Mouse (Mus musculus) testis, adult 2 months (tissue): ENCODE data around the gene Cxxc4. TPM values are rescaled to one million over a fixed set of nuclear protein-coding genes. Genes with fewer than 3 reads are reported as not detected.
A peak's percentile ranks its signal among the peaks of the same experiment; 100 is the strongest.
"Not testable (repeated sequence)": the region's sequence is repeated elsewhere in the genome, so short reads cannot be mapped to it uniquely, and the experiment has no call there.

Experiments
- H3K27ac ChIP-seq: fragments of 200-500 bp; 2 replicates; pipeline ENCODE4 v1.5.1; 2012; ENCODE audit warnings: low read depth, low read length; ENCODE audit not compliant: control insufficient read depth, insufficient read depth
- H3K27me3 ChIP-seq: fragments of 200-500 bp; 2 replicates; pipeline ENCODE4 v1.6.1; 2012; ENCODE audit warnings: mild to moderate bottlenecking, low read length, moderate library complexity; ENCODE audit not compliant: control insufficient read depth, insufficient read depth
- H3K36me3 ChIP-seq: fragments of 200-500 bp; 2 replicates; pipeline ENCODE4 v1.6.1; 2012; ENCODE audit warnings: mild to moderate bottlenecking, low read length; ENCODE audit not compliant: control insufficient read depth, insufficient read depth
- H3K4me1 ChIP-seq: fragments of 200-500 bp; 2 replicates; pipeline ENCODE4 v1.6.1; 2012; ENCODE audit warnings: low read length; ENCODE audit not compliant: control insufficient read depth, insufficient read depth
- H3K4me3 ChIP-seq: fragments of 200-500 bp; 2 replicates; pipeline ENCODE4 v1.5.1; 2012; ENCODE audit warnings: low read depth, mild to moderate bottlenecking, low read length, moderate library complexity, mixed read lengths; ENCODE audit not compliant: control insufficient read depth
- CTCF ChIP-seq: fragments of 200-500 bp; IDR thresholded peaks from 2 replicates; pipeline ENCODE4 v1.5.1; 2012; ENCODE audit warnings: low read depth, mild to moderate bottlenecking, inconsistent platforms, low read length, moderate library complexity; ENCODE audit not compliant: control insufficient read depth, insufficient read depth, insufficient replicate concordance
- POLR2A ChIP-seq: fragments of 200-500 bp; IDR thresholded peaks from 2 replicates; pipeline ENCODE4 v1.6.1; 2012; ENCODE audit warnings: low read depth, mild to moderate bottlenecking, inconsistent platforms, low read length, moderate library complexity; ENCODE audit not compliant: control insufficient read depth
- polyA plus RNA-seq: library from polyadenylated mRNA; depleted of rRNA; stranded (reverse); fragments of >200 nt; gene quantifications from 2 replicates; pipeline ENCODE4 v1.2.3, GENCODE M21; 2012; rRNA removed

Gene Cxxc4
- polyA plus RNA-seq: 0.09 and 0.24 TPM in 2 replicates

GRCm38 (mm10) chr3:134236414-134237112 lies at the start of gene Cxxc4:
Cxxc4 (plus strand) TSS chr3:134236484.
- Histone ChIP-seq H3K4me1 (peaks cover 14% of the 10 kb centered on the region), H3K27ac (no peak within 1 kb of the TSS), H3K36me3 (no peaks in the 10 kb centered on the region), H3K4me3 (peak within 1 kb of the TSS; percentile 69), H3K27me3 (peaks cover 14% of the 10 kb centered on the region)
- TF ChIP-seq POLR2A (no peak), CTCF (no peak)

- Histone ChIP-seq H3K36me3 (no peaks in the 10 kb centered on the region), H3K27me3 (no peaks in the 10 kb centered on the region), H3K4me1 (peaks cover 2% of the 10 kb centered on the region; the same call in 1 of the 2 replicates), H3K4me3 (no peak overlapping the region), H3K27ac (no peak overlapping the region)
- no peak for TF ChIP-seq CTCF
- no peak for TF ChIP-seq POLR2A
Measured at GRCm38 (mm10) chr3:134188979-134189946, 47.0 kb upstream of the Cxxc4 start.

- no peak overlapping the region for H3K4me3 ChIP-seq
- peaks cover 2% of the 10 kb centered on the region; the same call in 1 of the 2 replicates for H3K4me1 ChIP-seq
- H3K27ac ChIP-seq: no peak overlapping the region
- H3K27me3 ChIP-seq: no peaks in the 10 kb centered on the region
- no peaks in the 10 kb centered on the region for H3K36me3 ChIP-seq
- no peak for TF ChIP-seq CTCF
- TF ChIP-seq POLR2A: no peak
Measured at GRCm38 (mm10) chr3:134190046-134190445, 46.2 kb upstream of the Cxxc4 start.

GRCm38 (mm10) chr3:134199892-134200291 lies 36.4 kb upstream of the Cxxc4 start:
- no peaks in the 10 kb centered on the region for H3K27me3 ChIP-seq
- no peak overlapping the region for H3K27ac ChIP-seq
- no peak overlapping the region for H3K4me3 ChIP-seq
- TF ChIP-seq CTCF (no peak), POLR2A (no peak)
- H3K4me1 ChIP-seq: no peaks in the 10 kb centered on the region
- no peaks in the 10 kb centered on the region for H3K36me3 ChIP-seq

GRCm38 (mm10) chr3:134206624-134207023 lies 29.7 kb upstream of the Cxxc4 start:
- Histone ChIP-seq H3K27ac (no peak overlapping the region), H3K4me3 (no peak overlapping the region), H3K36me3 (no peaks in the 10 kb centered on the region), H3K27me3 (no peaks in the 10 kb centered on the region), H3K4me1 (no peaks in the 10 kb centered on the region)
- TF ChIP-seq CTCF: no peak
- no peak for TF ChIP-seq POLR2A

- no peaks in the 10 kb centered on the region for H3K4me1 ChIP-seq
- TF ChIP-seq CTCF (no peak), POLR2A (no peak)
- H3K4me3 ChIP-seq: no peak overlapping the region
- H3K36me3 ChIP-seq: no peaks in the 10 kb centered on the region
- no peaks in the 10 kb centered on the region for H3K27me3 ChIP-seq
- H3K27ac ChIP-seq: no peak overlapping the region
Measured at GRCm38 (mm10) chr3:134210950-134211349, 25.3 kb upstream of the Cxxc4 start.

GRCm38 (mm10) chr3:134219881-134220280 lies 16.4 kb upstream of the Cxxc4 start:
- H3K36me3 ChIP-seq, H3K4me3 ChIP-seq, H3K4me1 ChIP-seq, H3K27me3 ChIP-seq, H3K27ac ChIP-seq: not testable (repeated sequence)
